Mouse (Mus musculus) forebrain, embryonic 14.5 days (tissue): ENCODE data around the gene Olfr924. TPM values are rescaled to one million over a fixed set of nuclear protein-coding genes. Genes with fewer than 3 reads are reported as not detected.
"Not testable (repeated sequence)": the region's sequence is repeated elsewhere in the genome, so short reads cannot be mapped to it uniquely, and the experiment has no call there.

ENCODE experiments used
- ATAC-seq: fragments of 200-750 bp; cut with Nextera tagmentation; 2 replicates; pipeline ENCODE4 v1.8.0; 2017; ENCODE audit warnings: mild to moderate bottlenecking, moderate library complexity
- DNase-seq: peaks from one replicate; pipeline ENCODE4 v3.0.0-alpha.2; 2015; ENCODE audit warnings: low spot score
- H3K27ac ChIP-seq: fragments of 300-500 bp; sonication (generic); 2 replicates; pipeline ENCODE4 v1.5.1; 2014; ENCODE audit warnings: low read depth, mild to moderate bottlenecking, control low read depth, low read length, moderate library complexity
- H3K27me3 ChIP-seq: fragments of 300-500 bp; sonication (generic); replicated peaks from 2 replicates; pipeline ENCODE4 v1.6.1; 2014; ENCODE audit warnings: low read length, control low read depth, mixed read lengths; ENCODE audit not compliant: control insufficient read depth, insufficient read depth
- H3K36me3 ChIP-seq: fragments of 300-500 bp; sonication (generic); 2 replicates; pipeline ENCODE4 v1.6.1; 2014; ENCODE audit warnings: low read length, control low read depth; ENCODE audit not compliant: control insufficient read depth, insufficient read depth
- H3K4me1 ChIP-seq: fragments of 300-500 bp; sonication (generic); 2 replicates; pipeline ENCODE4 v1.6.1; 2014; ENCODE audit warnings: antibody characterized with exemption, low read length, control low read depth; ENCODE audit not compliant: control insufficient read depth, insufficient read depth
- H3K4me2 ChIP-seq: fragments of 300-500 bp; sonication (generic); 2 replicates; pipeline ENCODE4 v1.6.1; 2014; ENCODE audit warnings: mild to moderate bottlenecking, control low read depth, low read length
- H3K4me3 ChIP-seq: fragments of 300-500 bp; sonication (generic); 2 replicates; pipeline ENCODE4 v1.5.1; 2014; ENCODE audit warnings: low read depth, low read length, control low read depth
- H3K9ac ChIP-seq: fragments of 300-500 bp; sonication (generic); 2 replicates; pipeline ENCODE4 v1.6.1; 2014; ENCODE audit warnings: mild to moderate bottlenecking, low read length, control low read depth, moderate library complexity
- H3K9me3 ChIP-seq: fragments of 300-500 bp; sonication (generic); replicated peaks from 2 replicates; pipeline ENCODE4 v1.6.1; 2016; ENCODE audit warnings: low read length, control low read depth, mixed read lengths; ENCODE audit not compliant: control insufficient read depth
- WGBS: fragments of 180-500 bp; shearing (Covaris S2); extraction: QIAGEN DNeasy Blood & Tissue Kit; methylation state at CpG from one replicate; pipeline ENCODE4 v1.1.7; 2014; 5-methylcytosine and 5-hydroxymethylcytosine counted together
- polyA plus RNA-seq: library from polyadenylated mRNA; unstranded; fragments of >200 nt; fragmentation: Nextera tagmentation; extraction: Ambion mirVana; gene quantifications from 2 replicates; pipeline ENCODE4 v1.2.1, GENCODE M21; 2014

Olfr924 gene
- not detected in 2 replicates for polyA plus RNA-seq

GRCm38 (mm10) chr9:38844149-38844548 lies at the start of gene Olfr924:
Olfr924 (plus strand) TSS chr9:38844449.
- 74% methylated on average over 1 of the region's 1 CpGs for WGBS
- Histone ChIP-seq H3K4me1 (no peaks in the 10 kb centered on the region), H3K36me3 (no peaks in the 10 kb centered on the region), H3K27ac (no peak within 1 kb of the TSS), H3K9ac (no peak within 1 kb of the TSS), H3K4me2 (no peak within 1 kb of the TSS), H3K9me3 (no peaks in the 10 kb centered on the region), H3K4me3 (no peak within 1 kb of the TSS), H3K27me3 (no peaks in the 10 kb centered on the region)
- no peak for ATAC-seq
- DNase-seq = no peak

- Histone ChIP-seq H3K36me3 (no peaks in the 10 kb centered on the region), H3K4me3 (no peak overlapping the region), H3K9me3 (no peaks in the 10 kb centered on the region), H3K4me2 (no peak overlapping the region), H3K9ac (no peak overlapping the region), H3K27me3 (no peaks in the 10 kb centered on the region), H3K27ac (no peak overlapping the region), H3K4me1 (no peaks in the 10 kb centered on the region)
- no peak for ATAC-seq
- DNase-seq = peak; percentile 49
Observed at GRCm38 (mm10) chr9:38805696-38806095, 38.6 kb upstream of the Olfr924 start.

GRCm38 (mm10) chr9:38814314-38814713 lies 29.9 kb upstream of the Olfr924 start, which contains the start of gene Olfr922:
Olfr922 (plus strand) TSS chr9:38814614.
- no peak for DNase-seq
- Histone ChIP-seq H3K36me3 (no peaks in the 10 kb centered on the region), H3K4me2 (no peak within 1 kb of the TSS), H3K4me1 (no peaks in the 10 kb centered on the region), H3K4me3 (no peak within 1 kb of the TSS), H3K9ac (no peak within 1 kb of the TSS), H3K27me3 (no peaks in the 10 kb centered on the region), H3K9me3 (no peaks in the 10 kb centered on the region), H3K27ac (no peak within 1 kb of the TSS)
- ATAC-seq = no peak
- WGBS = 72% methylated on average over 2 of the region's 2 CpGs

- no peak for ATAC-seq
- no peaks in the 10 kb centered on the region for H3K9me3 ChIP-seq
- WGBS = 86% methylated on average over 1 of the region's 1 CpGs
- no peak overlapping the region for H3K27ac ChIP-seq
- H3K4me3 ChIP-seq = no peak overlapping the region
- no peaks in the 10 kb centered on the region for H3K27me3 ChIP-seq
- H3K4me2 ChIP-seq = no peak overlapping the region
- no peak overlapping the region for H3K9ac ChIP-seq
- no peaks in the 10 kb centered on the region for H3K4me1 ChIP-seq
- H3K36me3 ChIP-seq = no peaks in the 10 kb centered on the region
- no peak for DNase-seq
Observed at GRCm38 (mm10) chr9:38815458-38815986, 28.7 kb upstream of the Olfr924 start.

GRCm38 (mm10) chr9:38826245-38826644 lies 18.0 kb upstream of the Olfr924 start, which contains the start of gene Olfr923:
Olfr923 (plus strand) TSS chr9:38826545.
- Histone ChIP-seq H3K9me3 (no peaks in the 10 kb centered on the region), H3K4me3 (no peak within 1 kb of the TSS), H3K36me3 (no peaks in the 10 kb centered on the region), H3K4me1 (no peaks in the 10 kb centered on the region), H3K9ac (no peak within 1 kb of the TSS), H3K4me2 (no peak within 1 kb of the TSS), H3K27ac (no peak within 1 kb of the TSS), H3K27me3 (no peaks in the 10 kb centered on the region)
- 91% methylated on average over 1 of the region's 1 CpGs for WGBS
- no peak for DNase-seq
- no peak for ATAC-seq

- no peak overlapping the region for H3K4me2 ChIP-seq
- DNase-seq (no peak), ATAC-seq (no peak)
- no peak overlapping the region for H3K9ac ChIP-seq
- no peaks in the 10 kb centered on the region for H3K4me1 ChIP-seq
- H3K9me3 ChIP-seq = no peaks in the 10 kb centered on the region
- no peak overlapping the region for H3K4me3 ChIP-seq
- H3K27me3 ChIP-seq = no peaks in the 10 kb centered on the region
- H3K27ac ChIP-seq = no peak overlapping the region
- no peaks in the 10 kb centered on the region for H3K36me3 ChIP-seq
- 72% methylated on average over 2 of the region's 2 CpGs for WGBS
Observed at GRCm38 (mm10) chr9:38833027-38833426, 11.2 kb upstream of the Olfr924 start.

GRCm38 (mm10) chr9:38854760-38855159 lies 10.5 kb downstream of the Olfr924 start, which contains the start of gene Olfr26:
Olfr26 (plus strand) TSS chr9:38855060.
- H3K27me3 ChIP-seq = no peaks in the 10 kb centered on the region
- no peak within 1 kb of the TSS for H3K4me3 ChIP-seq
- H3K9me3 ChIP-seq = no peaks in the 10 kb centered on the region
- DNase-seq (no peak), ATAC-seq (no peak)
- H3K9ac ChIP-seq = no peak within 1 kb of the TSS
- H3K36me3 ChIP-seq = no peaks in the 10 kb centered on the region
- H3K4me1 ChIP-seq = no peaks in the 10 kb centered on the region
- no peak within 1 kb of the TSS for H3K4me2 ChIP-seq
- H3K27ac ChIP-seq = no peak within 1 kb of the TSS

GRCm38 (mm10) chr9:38874880-38875279 lies 30.6 kb downstream of the Olfr924 start:
- not testable (repeated sequence) for H3K36me3 ChIP-seq, H3K27ac ChIP-seq, H3K9ac ChIP-seq, H3K9me3 ChIP-seq, H3K4me2 ChIP-seq, H3K4me3 ChIP-seq, H3K27me3 ChIP-seq, ATAC-seq, H3K4me1 ChIP-seq, DNase-seq
- 54% methylated on average over 2 of the region's 2 CpGs for WGBS

GRCm38 (mm10) chr9:38876826-38877225 lies 32.6 kb downstream of the Olfr924 start, which contains the start of gene Olfr926:
Olfr926 (plus strand) TSS chr9:38877126.
- 87% methylated on average over 2 of the region's 2 CpGs for WGBS
- Histone ChIP-seq H3K27me3 (no peaks in the 10 kb centered on the region), H3K9me3 (no peaks in the 10 kb centered on the region), H3K4me1 (no peaks in the 10 kb centered on the region), H3K4me3 (no peak within 1 kb of the TSS), H3K36me3 (no peaks in the 10 kb centered on the region), H3K4me2 (no peak within 1 kb of the TSS), H3K27ac (no peak within 1 kb of the TSS), H3K9ac (no peak within 1 kb of the TSS)
- no peak for DNase-seq
- ATAC-seq = no peak
